Mouse (Mus musculus): Measurements from ENCODE around the gene Cyb5r4.
A peak's percentile ranks its signal among the peaks of the same experiment; 100 is the strongest.
"Not testable (repeated sequence)": the region's sequence is repeated elsewhere in the genome, so short reads cannot be mapped to it uniquely, and the experiment has no call there.

Cyb5r4 gene

GRCm38 (mm10) chr9:87021778-87022523, at the start of gene Cyb5r4:
Cyb5r4 (plus strand) TSS chr9:87022014.
- DNase-seq = peak; percentile 94

- DNase-seq = not testable (repeated sequence)
Measured at GRCm38 (mm10) chr9:86972471-86972870, 49.3 kb upstream of the Cyb5r4 start.

- peak; percentile 84 to 90 for DNase-seq
Measured at GRCm38 (mm10) chr9:86973562-86973961, 48.3 kb upstream of the Cyb5r4 start.

GRCm38 (mm10) chr9:86976896-86977295, 44.9 kb upstream of the Cyb5r4 start:
- peak; percentile 84 to 88 for DNase-seq

- DNase-seq = peak; percentile 56 to 69
Measured at GRCm38 (mm10) chr9:86978257-86978907, 43.4 kb upstream of the Cyb5r4 start.

GRCm38 (mm10) chr9:86980048-86980447, 41.8 kb upstream of the Cyb5r4 start:
- no peak for DNase-seq

- DNase-seq = no peak
Measured at GRCm38 (mm10) chr9:86980942-86981341, 40.9 kb upstream of the Cyb5r4 start.

- DNase-seq = no peak
Measured at GRCm38 (mm10) chr9:86981551-86981950, 40.3 kb upstream of the Cyb5r4 start.

GRCm38 (mm10) chr9:86984583-86984982, 37.2 kb upstream of the Cyb5r4 start:
- no peak for DNase-seq

GRCm38 (mm10) chr9:86985105-86985504, 36.7 kb upstream of the Cyb5r4 start:
- no peak for DNase-seq

- DNase-seq = no peak
Measured at GRCm38 (mm10) chr9:86986703-86987296, 35.0 kb upstream of the Cyb5r4 start.

- no peak for DNase-seq
Measured at GRCm38 (mm10) chr9:86989822-86990221, 32.0 kb upstream of the Cyb5r4 start.

- DNase-seq = no peak
Measured at GRCm38 (mm10) chr9:86991758-86992157, 30.1 kb upstream of the Cyb5r4 start.

GRCm38 (mm10) chr9:86997046-86997691, 24.6 kb upstream of the Cyb5r4 start:
- DNase-seq = no peak

- peak in 1 of 2 experiments; percentile 39 for DNase-seq
Measured at GRCm38 (mm10) chr9:86999956-87000582, 21.7 kb upstream of the Cyb5r4 start.

GRCm38 (mm10) chr9:87004701-87005434, 16.9 kb upstream of the Cyb5r4 start:
- DNase-seq = peak; percentile 43 to 58

GRCm38 (mm10) chr9:87005435-87005779, 16.4 kb upstream of the Cyb5r4 start:
- DNase-seq = peak in 1 of 2 experiments; percentile 29

- no peak for DNase-seq
Measured at GRCm38 (mm10) chr9:87008507-87008906, 13.3 kb upstream of the Cyb5r4 start.

- DNase-seq = no peak
Measured at GRCm38 (mm10) chr9:87008919-87009318, 12.9 kb upstream of the Cyb5r4 start.

- DNase-seq = peak; percentile 72 to 83
Measured at GRCm38 (mm10) chr9:87015288-87015937, 6.4 kb upstream of the Cyb5r4 start, which contains the start of gene Ripply2. Ripply2 (plus strand) TSS chr9:87015537.

- DNase-seq = peak in 1 of 2 experiments; percentile 38
Measured at GRCm38 (mm10) chr9:87015938-87016294, 5.9 kb upstream of the Cyb5r4 start.

GRCm38 (mm10) chr9:87025764-87026163, 4.0 kb downstream of the Cyb5r4 start:
- no peak for DNase-seq
